Comparison of ENCODE assay signal across 7 mouse cellular contexts in genomic region chr7:74554041-74554561, GRCm38 (mm10). TPM values are rescaled to one million over a fixed set of nuclear protein-coding genes. Genes with fewer than 3 reads are reported as not detected.
DNase-seq lines count a peak whose midpoint lies in the region; ATAC-seq lines count a peak whose summit lies in the region.

No protein-coding gene starts in this region.

- no peaks in the 10 kb centered on the region for H3K36me3 ChIP-seq in hindbrain, embryonic 14.5 days (replicated peaks; ENCODE audit: control insufficient read depth, insufficient read depth)

- under 1% methylated on average over 46 of the region's 46 CpGs for WGBS in hindbrain, embryonic 14.5 days

- H3K27ac ChIP-seq in hindbrain, embryonic 14.5 days, result peak overlapping the region; percentile 89

- H3K4me2 ChIP-seq in hindbrain, embryonic 14.5 days (replicated peaks), result peak overlapping the region; percentile 86

- DNase-seq in ZHBTc4 (ENCODE audit: low read depth, low spot score), result peak; percentile 50
- DNase-seq in cerebellum, adult 9-11 months, result peak; percentile 75
- DNase-seq in frontal cortex, postnatal 25 days (ENCODE audit: low spot score in 2 of 2), result peak; percentile 16 to 25
- peak; percentile 49 for DNase-seq in hindbrain, embryonic 14.5 days (ENCODE audit: low spot score)
- DNase-seq in left cerebral cortex, adult 18-20 months (ENCODE audit: low spot score in 2 of 2), result peak; percentile 33 to 60
- DNase-seq in right cerebral cortex, postnatal 4 days, result peak; percentile 56

- peaks cover 31% of the 10 kb centered on the region for H3K4me1 ChIP-seq in hindbrain, embryonic 14.5 days (replicated peaks; ENCODE audit: control insufficient read depth, insufficient read depth, low read length)

- peak overlapping the region; percentile 86 for H3K4me3 ChIP-seq in hindbrain, embryonic 14.5 days (replicated peaks; ENCODE audit: low read length)

- 0 out of 2 replicates have a peak, but pooled peaks cover 14% of the 10 kb centered on the region for H3K27me3 ChIP-seq in hindbrain, embryonic 14.5 days (ENCODE audit: control insufficient read depth, insufficient read depth, low read length)

- H3K9me3 ChIP-seq in hindbrain, embryonic 14.5 days (ENCODE audit: control insufficient read depth, low read length), result no peaks in the 10 kb centered on the region

- H3K9ac ChIP-seq in hindbrain, embryonic 14.5 days, result peak overlapping the region; percentile 82

- ATAC-seq in hindbrain, embryonic 14.5 days (ENCODE audit: low FRiP score), result peak; percentile 66
- peak; percentile 38 for ATAC-seq in megakaryocyte, adult 5-6 weeks (ENCODE audit: poor library complexity, severe bottlenecking)

RNA-seq across cellular contexts. Expression of gene Slco3a1, which starts 0.5 kb away (rescaled TPM):
- polyA plus RNA-seq in hindbrain, embryonic 14.5 days (2014; fragmentation: Nextera tagmentation; extraction: Ambion mirVana), result 14.6 and 17.2 TPM in 2 replicates
- 10 to 100 TPM; 43.2 to 47.2 TPM for total RNA-seq in left cerebral cortex, adult 18-20 months (2021)
- total RNA-seq in megakaryocyte, adult 5-6 weeks (2015), result 3.8 and 6.5 TPM in 2 replicates
- 3.5 and 5.2 TPM in 2 replicates for total RNA-seq in megakaryocyte, adult 5-6 weeks (2017)

Comparison
In these comparisons a context has a peak if more than half of its experiments do, and no peak if none do; other contexts are left out.
1. Peak in every context shown above with its lines: DNase-seq, ATAC-seq, H3K4me3 ChIP-seq and H3K27ac ChIP-seq.
2. DNase-seq: peak in every context shown above with its lines; median percentile 75 in cerebellum, adult 9-11 months; 56 in right cerebral cortex, postnatal 4 days; 50 in ZHBTc4; 49 in hindbrain, embryonic 14.5 days; 46 in left cerebral cortex, adult 18-20 months; 20 in frontal cortex, postnatal 25 days.
3. RNA of gene Slco3a1, which starts 0.5 kb away (total RNA-seq): 43.2 to 47.2 TPM in left cerebral cortex, adult 18-20 months; 3.5 to 6.5 TPM in megakaryocyte, adult 5-6 weeks; every median in the first group is over 4 times any median in the second.